Mouse (Mus musculus) lung, embryonic 15.5 days (tissue): Measurements from ENCODE around the gene Runx1. TPM values are rescaled to one million over a fixed set of nuclear protein-coding genes. Genes with fewer than 3 reads are reported as not detected.
A peak's percentile ranks its signal among the peaks of the same experiment; 100 is the strongest.

Experiments
- ATAC-seq: fragments of 200-750 bp; cut with Nextera tagmentation; 2 replicates; pipeline ENCODE4 v1.8.0; 2017; ENCODE audit warnings: moderate number of reproducible peaks, borderline replicate concordance; ENCODE audit not compliant: low FRiP score, low TSS enrichment; ENCODE audit errors: extremely low read depth
- H3K27ac ChIP-seq: fragments of 300-500 bp; sonication (generic); 2 replicates; pipeline ENCODE4 v1.5.1; 2015; ENCODE audit warnings: moderate library complexity, mild to moderate bottlenecking, inconsistent platforms
- H3K27me3 ChIP-seq: fragments of 300-500 bp; sonication (generic); 2 replicates; pipeline ENCODE4 v1.6.1; 2015; ENCODE audit warnings: inconsistent platforms
- H3K36me3 ChIP-seq: fragments of 300-500 bp; sonication (generic); 2 replicates; pipeline ENCODE4 v1.6.1; 2015; ENCODE audit warnings: inconsistent platforms
- H3K4me1 ChIP-seq: fragments of 300-500 bp; sonication (generic); 2 replicates; pipeline ENCODE4 v1.6.1; 2015; ENCODE audit warnings: inconsistent platforms
- H3K4me2 ChIP-seq: fragments of 300-500 bp; sonication (generic); 2 replicates; pipeline ENCODE4 v1.6.1; 2015; ENCODE audit warnings: inconsistent platforms, mild to moderate bottlenecking, moderate library complexity
- H3K4me3 ChIP-seq: fragments of 300-500 bp; sonication (generic); 2 replicates; pipeline ENCODE4 v1.5.1; 2015; ENCODE audit warnings: mild to moderate bottlenecking, inconsistent platforms
- H3K9ac ChIP-seq: fragments of 300-500 bp; sonication (generic); 2 replicates; pipeline ENCODE4 v1.6.1; 2015; ENCODE audit warnings: inconsistent platforms
- H3K9me3 ChIP-seq: fragments of 300-500 bp; sonication (generic); 2 replicates; pipeline ENCODE4 v1.6.1; 2016; ENCODE audit warnings: inconsistent platforms
- WGBS: fragments of 180-500 bp; shearing (Covaris S2); methylation state at CpG from one replicate; pipeline ENCODE4 v1.1.7; 2015; 5-methylcytosine and 5-hydroxymethylcytosine counted together
- polyA plus RNA-seq: library from polyadenylated mRNA; unstranded; fragments of >200 nt; fragmentation: Nextera tagmentation; extraction: Ambion mirVana; gene quantifications from 2 replicates; pipeline ENCODE4 v1.2.1, GENCODE M21; 2015

Gene Runx1
- polyA plus RNA-seq, 1 experiment from 2014 or later, result 10.6 TPM

DNA sequence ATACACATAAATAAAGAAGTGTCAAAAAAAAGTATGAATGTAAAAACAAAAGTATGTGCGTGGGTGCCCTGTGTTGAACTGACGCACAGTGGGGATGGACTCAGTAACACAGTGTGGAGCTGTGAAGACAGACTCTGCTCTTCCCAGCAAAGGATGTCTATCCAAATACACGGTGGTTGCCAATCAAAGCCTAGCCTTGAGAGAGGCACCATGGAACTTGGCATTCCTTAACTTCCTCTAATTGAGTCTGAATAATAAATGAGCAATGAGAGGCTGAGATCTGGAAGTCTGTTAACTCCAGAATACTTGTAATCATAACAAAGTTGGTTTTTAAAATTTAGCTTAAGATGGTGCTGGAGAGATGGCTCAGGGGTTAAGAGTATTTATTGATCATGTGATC, 62.3 kb downstream of the Runx1 start:
- no peaks in the 10 kb centered on the region for H3K36me3 ChIP-seq
- no peak for ATAC-seq
- WGBS, result 88% methylated on average over 3 of the region's 3 CpGs
- H3K4me1 ChIP-seq, result peaks cover 15% of the 10 kb centered on the region
- no peak overlapping the region for H3K4me3 ChIP-seq
- no peak overlapping the region for H3K27ac ChIP-seq
- H3K9me3 ChIP-seq, result no peaks in the 10 kb centered on the region
- no peaks in the 10 kb centered on the region for H3K27me3 ChIP-seq
- H3K9ac ChIP-seq, result no peak overlapping the region
- no peak overlapping the region for H3K4me2 ChIP-seq

DNA sequence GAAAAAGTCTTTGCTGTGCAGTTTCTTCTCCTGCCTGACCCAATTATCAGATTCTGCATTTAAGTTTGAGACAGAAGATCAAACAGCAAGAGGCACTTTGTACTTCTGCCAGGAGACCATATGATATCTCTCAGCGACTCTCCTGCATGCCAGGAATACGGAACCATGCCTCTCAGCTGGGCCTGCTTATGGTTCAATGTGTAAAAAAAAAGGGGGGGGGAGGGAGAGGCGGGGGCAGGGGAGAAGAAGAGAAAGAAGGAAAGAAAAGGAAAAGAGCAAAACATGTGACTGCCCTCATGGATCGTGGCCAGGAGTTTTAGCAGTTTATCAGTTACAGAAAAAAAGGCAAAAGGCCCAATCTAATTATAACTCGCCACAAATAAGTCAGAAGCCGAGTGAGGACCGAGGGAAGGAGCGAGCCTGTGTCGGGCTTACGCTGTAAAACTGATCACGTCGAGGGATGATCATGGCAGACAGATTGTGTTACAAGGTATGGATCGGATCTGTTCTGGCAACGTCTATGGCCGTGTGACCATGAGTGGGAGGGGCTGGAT, 63.9 kb downstream of the Runx1 start:
- H3K4me2 ChIP-seq, result peak overlapping the region; percentile 43
- H3K4me3 ChIP-seq, result no peak overlapping the region
- H3K9ac ChIP-seq, result no peak overlapping the region
- H3K9me3 ChIP-seq, result no peaks in the 10 kb centered on the region
- 39% methylated on average over 15 of the region's 15 CpGs for WGBS
- H3K27ac ChIP-seq, result 0 out of 2 replicates have a peak overlapping the region, but pooled peaks have one; percentile 4
- H3K36me3 ChIP-seq, result no peaks in the 10 kb centered on the region
- H3K4me1 ChIP-seq, result peaks cover 15% of the 10 kb centered on the region
- ATAC-seq, result peak; percentile 63; the same call in 1 of the 2 replicates
- no peaks in the 10 kb centered on the region for H3K27me3 ChIP-seq

- H3K9me3 ChIP-seq, result no peaks in the 10 kb centered on the region
- no peak overlapping the region for H3K9ac ChIP-seq
- no peak for ATAC-seq
- H3K4me1 ChIP-seq, result peaks cover 15% of the 10 kb centered on the region
- no peak overlapping the region for H3K27ac ChIP-seq
- no peak overlapping the region for H3K4me2 ChIP-seq
- 80% methylated on average over 3 of the region's 3 CpGs for WGBS
- no peaks in the 10 kb centered on the region for H3K27me3 ChIP-seq
- H3K36me3 ChIP-seq, result no peaks in the 10 kb centered on the region
- H3K4me3 ChIP-seq, result no peak overlapping the region
Measured at GRCm38 (mm10) chr16:92760091-92760490, 65.9 kb downstream of the Runx1 start.

- no peak for ATAC-seq
- no peaks in the 10 kb centered on the region for H3K9me3 ChIP-seq
- H3K4me2 ChIP-seq, result no peak overlapping the region
- H3K27ac ChIP-seq, result no peak overlapping the region
- peaks cover 10% of the 10 kb centered on the region for H3K4me1 ChIP-seq
- no peak overlapping the region for H3K9ac ChIP-seq
- H3K27me3 ChIP-seq, result no peaks in the 10 kb centered on the region
- no peaks in the 10 kb centered on the region for H3K36me3 ChIP-seq
- no peak overlapping the region for H3K4me3 ChIP-seq
- 76% methylated on average over 4 of the region's 4 CpGs for WGBS
Measured at GRCm38 (mm10) chr16:92757564-92757963, 68.4 kb downstream of the Runx1 start.

- Histone ChIP-seq H3K27me3 (no peaks in the 10 kb centered on the region), H3K4me2 (no peak overlapping the region), H3K4me3 (no peak overlapping the region), H3K36me3 (no peaks in the 10 kb centered on the region), H3K27ac (no peak overlapping the region), H3K9me3 (no peaks in the 10 kb centered on the region), H3K4me1 (no peaks in the 10 kb centered on the region), H3K9ac (no peak overlapping the region)
- no peak for ATAC-seq
- 97% methylated on average over 3 of the region's 3 CpGs for WGBS
Measured at GRCm38 (mm10) chr16:92753944-92754343, 72.0 kb downstream of the Runx1 start.

DNA sequence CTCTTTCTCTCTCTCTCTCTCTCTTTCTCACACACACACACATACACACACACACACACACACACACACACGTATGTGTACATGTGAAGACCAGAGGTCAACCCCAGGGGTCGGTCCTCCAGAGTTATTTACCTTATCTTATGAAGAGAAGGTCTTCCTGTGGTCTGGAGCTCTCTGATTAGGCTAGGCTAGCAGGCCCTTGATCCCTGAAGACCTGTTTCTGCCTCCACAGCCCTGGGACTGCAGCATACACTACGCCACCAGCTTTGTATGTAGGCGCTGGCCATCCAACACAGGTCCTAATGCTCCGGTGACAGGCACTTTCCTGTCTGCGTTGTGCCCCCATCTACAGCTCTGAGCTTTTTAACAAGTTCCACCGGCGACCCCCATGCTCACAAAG, 72.8 kb downstream of the Runx1 start:
- Histone ChIP-seq H3K9ac (no peak overlapping the region), H3K27me3 (no peaks in the 10 kb centered on the region), H3K27ac (no peak overlapping the region), H3K4me3 (no peak overlapping the region), H3K36me3 (no peaks in the 10 kb centered on the region), H3K4me2 (no peak overlapping the region), H3K9me3 (no peaks in the 10 kb centered on the region), H3K4me1 (no peaks in the 10 kb centered on the region)
- 74% methylated on average over 8 of the region's 8 CpGs for WGBS
- no peak for ATAC-seq

DNA sequence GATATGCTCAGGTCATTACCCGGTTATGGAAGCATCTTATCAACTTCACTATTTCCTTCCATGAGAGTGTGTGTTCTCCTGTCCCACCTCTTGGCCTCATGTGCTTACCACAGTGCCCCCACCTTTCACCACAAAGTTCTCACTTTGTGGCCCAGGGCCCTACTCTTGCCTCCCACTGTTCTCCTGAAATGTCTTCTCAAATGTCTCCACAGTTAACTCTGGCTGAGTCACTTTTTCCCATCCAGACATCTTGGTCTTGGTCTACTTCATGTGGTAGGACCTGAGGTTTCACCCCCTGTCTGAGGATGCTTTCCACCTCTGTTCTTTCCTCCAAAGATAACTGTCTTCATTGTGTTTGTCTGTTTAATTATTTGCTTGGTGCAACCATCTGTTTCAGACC, 77.7 kb downstream of the Runx1 start:
- Histone ChIP-seq H3K36me3 (no peaks in the 10 kb centered on the region), H3K9ac (no peak overlapping the region), H3K27me3 (no peaks in the 10 kb centered on the region), H3K27ac (no peak overlapping the region), H3K4me2 (no peak overlapping the region), H3K9me3 (no peaks in the 10 kb centered on the region), H3K4me1 (peaks cover 9% of the 10 kb centered on the region; the same call in 1 of the 2 replicates), H3K4me3 (no peak overlapping the region)
- WGBS, result 74% methylated on average over 1 of the region's 1 CpGs
- ATAC-seq, result no peak

GRCm38 (mm10) chr16:92747062-92747461, 78.9 kb downstream of the Runx1 start:
- no peak overlapping the region for H3K9ac ChIP-seq
- ATAC-seq, result no peak
- peaks cover 9% of the 10 kb centered on the region; the same call in 1 of the 2 replicates for H3K4me1 ChIP-seq
- H3K27me3 ChIP-seq, result no peaks in the 10 kb centered on the region
- WGBS, result 79% methylated on average over 2 of the region's 2 CpGs
- no peaks in the 10 kb centered on the region for H3K9me3 ChIP-seq
- H3K4me2 ChIP-seq, result no peak overlapping the region
- H3K4me3 ChIP-seq, result no peak overlapping the region
- no peak overlapping the region for H3K27ac ChIP-seq
- no peaks in the 10 kb centered on the region for H3K36me3 ChIP-seq

DNA sequence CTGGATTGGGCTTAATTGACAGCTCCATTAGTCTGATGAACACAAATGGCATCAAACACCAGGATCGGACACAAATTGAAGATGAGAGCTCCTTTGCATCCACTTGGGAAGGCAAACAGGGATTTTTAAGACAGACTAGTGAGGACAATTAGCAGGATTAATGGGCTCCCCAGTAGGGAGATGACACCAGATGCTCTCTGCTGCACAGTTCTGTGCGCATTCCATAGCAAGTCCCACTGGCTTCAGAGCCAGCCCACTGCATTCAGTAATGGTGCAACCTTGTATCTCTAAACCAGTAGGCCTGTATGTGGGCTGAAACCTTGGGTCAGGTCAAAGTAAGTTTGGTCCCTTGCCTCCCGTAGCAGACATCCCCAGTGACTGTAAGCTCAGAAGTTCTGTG, 80.7 kb downstream of the Runx1 start:
- ATAC-seq, result no peak
- H3K9ac ChIP-seq, result no peak overlapping the region

DNA sequence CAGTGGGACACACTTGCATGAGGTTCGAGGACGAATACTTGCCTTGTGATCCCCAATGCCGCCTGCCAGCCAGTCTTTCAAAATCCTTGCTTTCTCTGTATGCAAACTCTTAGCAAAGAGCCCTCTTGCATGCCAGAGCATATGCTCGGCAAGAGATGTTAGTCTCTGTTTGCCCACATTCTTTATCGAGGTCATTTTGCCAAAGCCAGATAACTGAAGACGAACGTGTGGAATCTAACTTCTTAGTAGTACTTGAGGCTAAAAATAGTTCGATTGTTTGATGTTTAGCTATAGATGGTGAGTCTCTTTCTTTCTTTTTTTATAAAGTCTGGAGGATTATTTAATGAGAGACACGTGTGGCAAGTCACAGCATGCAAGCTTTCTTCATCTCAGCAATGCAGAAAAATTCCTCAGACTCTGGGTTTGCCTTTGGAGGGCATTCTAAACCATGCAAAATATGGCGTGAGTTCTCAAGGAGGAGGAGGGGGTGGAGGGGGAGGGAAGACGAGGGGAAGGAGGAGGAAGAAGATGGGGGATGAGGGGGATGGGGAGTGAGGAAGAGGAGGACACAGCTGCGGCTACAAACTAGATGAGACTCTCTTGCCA, 81.7 kb downstream of the Runx1 start:
- Histone ChIP-seq H3K27ac (peak overlapping the region; percentile 78), H3K36me3 (no peaks in the 10 kb centered on the region), H3K4me1 (peaks cover 9% of the 10 kb centered on the region; the same call in 1 of the 2 replicates), H3K4me2 (0 out of 2 replicates have a peak overlapping the region, but pooled peaks have one; percentile 9), H3K9me3 (no peaks in the 10 kb centered on the region), H3K4me3 (no peak overlapping the region), H3K27me3 (no peaks in the 10 kb centered on the region), H3K9ac (no peak overlapping the region)
- ATAC-seq, result peak; percentile 75; the same call in 1 of the 2 replicates
- WGBS, result 30% methylated on average over 12 of the region's 12 CpGs

More for the DNA sequence above, 80.7 kb downstream of the Runx1 start:
- Histone ChIP-seq H3K4me2 (no peak overlapping the region), H3K36me3 (no peaks in the 10 kb centered on the region), H3K9me3 (no peaks in the 10 kb centered on the region), H3K27ac (no peak overlapping the region), H3K4me3 (no peak overlapping the region), H3K4me1 (peaks cover 9% of the 10 kb centered on the region; the same call in 1 of the 2 replicates), H3K27me3 (no peaks in the 10 kb centered on the region)
- WGBS, result 71% methylated on average over 3 of the region's 3 CpGs

GRCm38 (mm10) chr16:92743755-92744154, 82.2 kb downstream of the Runx1 start:
- H3K4me1 ChIP-seq, result peaks cover 9% of the 10 kb centered on the region; the same call in 1 of the 2 replicates
- H3K27ac ChIP-seq, result peak overlapping the region; percentile 78
- no peak overlapping the region for H3K4me3 ChIP-seq
- peak; percentile 52; the same call in 1 of the 2 replicates for ATAC-seq
- H3K9ac ChIP-seq, result no peak overlapping the region
- no peaks in the 10 kb centered on the region for H3K9me3 ChIP-seq
- H3K27me3 ChIP-seq, result no peaks in the 10 kb centered on the region
- WGBS, result 53% methylated on average over 4 of the region's 4 CpGs
- H3K4me2 ChIP-seq, result no peak overlapping the region
- H3K36me3 ChIP-seq, result no peaks in the 10 kb centered on the region

- H3K27me3 ChIP-seq, result no peaks in the 10 kb centered on the region
- H3K4me2 ChIP-seq, result no peak overlapping the region
- no peak for ATAC-seq
- no peaks in the 10 kb centered on the region for H3K36me3 ChIP-seq
- no peak overlapping the region for H3K9ac ChIP-seq
- no peaks in the 10 kb centered on the region for H3K9me3 ChIP-seq
- WGBS, result 87% methylated on average over 8 of the region's 8 CpGs
- no peak overlapping the region for H3K27ac ChIP-seq
- H3K4me1 ChIP-seq, result peaks cover 12% of the 10 kb centered on the region; the same call in 1 of the 2 replicates
- no peak overlapping the region for H3K4me3 ChIP-seq
Measured at GRCm38 (mm10) chr16:92741342-92741741, 84.6 kb downstream of the Runx1 start.
